Mouse (Mus musculus) heart, embryonic 16.5 days (tissue): ENCODE results near the gene Nfia. TPM values are rescaled to one million over a fixed set of nuclear protein-coding genes. Genes with fewer than 3 reads are reported as not detected.

ENCODE experiments used
- ATAC-seq: fragments of 200-750 bp; cut with Nextera tagmentation; replicated peaks from 2 replicates; pipeline ENCODE4 v1.8.0; 2017; ENCODE audit warnings: moderate number of reproducible peaks; ENCODE audit not compliant: insufficient read depth, low FRiP score; ENCODE audit errors: extremely low read depth
- H3K27ac ChIP-seq: fragments of 300-500 bp; sonication (generic); 2 replicates; pipeline ENCODE4 v1.5.1; 2014; ENCODE audit warnings: mild to moderate bottlenecking, low read length, control low read depth, moderate library complexity
- H3K27me3 ChIP-seq: fragments of 300-500 bp; sonication (generic); 2 replicates; pipeline ENCODE4 v1.6.1; 2014; ENCODE audit warnings: low read length, mixed read lengths; ENCODE audit not compliant: control insufficient read depth, insufficient read depth
- H3K36me3 ChIP-seq: fragments of 300-500 bp; sonication (generic); 2 replicates; pipeline ENCODE4 v1.6.1; 2014; ENCODE audit not compliant: control insufficient read depth, insufficient read depth
- H3K4me1 ChIP-seq: fragments of 300-500 bp; sonication (generic); 2 replicates; pipeline ENCODE4 v1.6.1; 2014; ENCODE audit warnings: low read length, mixed read lengths; ENCODE audit not compliant: control insufficient read depth, insufficient read depth
- H3K4me2 ChIP-seq: fragments of 300-500 bp; sonication (generic); 2 replicates; pipeline ENCODE4 v1.6.1; 2014; ENCODE audit warnings: low read depth, mild to moderate bottlenecking, control low read depth, low read length
- H3K4me3 ChIP-seq: fragments of 300-500 bp; sonication (generic); 2 replicates; pipeline ENCODE4 v1.5.1; 2014; ENCODE audit warnings: mild to moderate bottlenecking, control low read depth, low read length
- H3K9ac ChIP-seq: fragments of 300-500 bp; sonication (generic); 2 replicates; pipeline ENCODE4 v1.6.1; 2014; ENCODE audit warnings: low read length, control low read depth
- H3K9me3 ChIP-seq: fragments of 300-500 bp; sonication (generic); replicated peaks from 2 replicates; pipeline ENCODE4 v1.6.1; 2016; ENCODE audit warnings: low read length; ENCODE audit not compliant: control insufficient read depth
- WGBS: fragments of 180-500 bp; shearing (Covaris S2); extraction: QIAGEN DNeasy Blood & Tissue Kit; methylation state at CpG from one replicate; pipeline ENCODE4 v1.1.7; 2014; 5-methylcytosine and 5-hydroxymethylcytosine counted together
- polyA plus RNA-seq: library from polyadenylated mRNA; unstranded; fragments of >200 nt; fragmentation: Nextera tagmentation; extraction: Ambion mirVana; gene quantifications from 2 replicates; pipeline ENCODE4 v1.2.1, GENCODE M21; 2015

Gene Nfia
- polyA plus RNA-seq, 1 experiment from 2014 or later: 37.3 TPM

DNA sequence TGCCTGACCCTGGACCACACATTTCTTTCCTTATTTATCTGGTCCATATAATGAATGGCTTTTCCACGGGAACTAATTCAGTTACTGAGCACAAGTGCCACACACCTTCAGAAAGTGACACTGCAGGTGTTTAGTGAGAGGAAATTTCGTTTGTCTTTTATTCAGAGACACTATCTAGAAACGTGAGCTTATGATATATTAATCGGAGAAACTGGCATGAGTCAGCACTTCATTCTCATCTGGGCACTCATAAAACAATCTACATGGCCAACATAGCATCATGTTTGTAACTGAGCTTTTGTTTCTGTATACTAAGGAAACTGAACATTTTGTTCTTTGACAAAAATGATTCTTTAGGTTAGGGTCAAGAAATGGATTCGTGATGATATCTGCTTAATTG is 40.5 kb downstream of the Nfia start:
- Histone ChIP-seq H3K27me3 (no peaks in the 10 kb centered on the region), H3K9me3 (no peaks in the 10 kb centered on the region), H3K9ac (no peak overlapping the region), H3K4me2 (no peak overlapping the region), H3K4me3 (no peak overlapping the region), H3K36me3 (no peaks in the 10 kb centered on the region), H3K27ac (0 out of 2 replicates have a peak overlapping the region, but pooled peaks have one; percentile 4), H3K4me1 (peaks cover 46% of the 10 kb centered on the region)
- WGBS: 69% methylated on average over 5 of the region's 5 CpGs
- ATAC-seq: no peak

DNA sequence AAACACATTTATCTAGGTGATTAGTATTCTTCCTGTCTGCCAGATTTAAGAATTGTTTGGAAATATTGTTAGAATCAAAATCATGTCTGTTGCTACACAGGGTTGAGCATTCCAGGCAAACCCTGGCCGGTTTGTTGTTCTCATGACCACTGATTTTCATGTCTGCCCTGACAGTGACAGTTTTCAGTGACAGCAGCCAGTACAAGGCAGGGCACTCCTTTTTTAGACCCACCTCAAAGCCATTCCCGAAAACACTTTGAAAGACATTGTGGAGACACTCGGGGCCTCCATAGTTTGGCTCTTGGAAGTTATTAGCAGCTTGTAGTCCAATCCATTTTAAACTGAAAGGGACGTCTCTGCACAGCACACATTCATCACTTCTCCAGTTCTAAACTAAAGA is 41.5 kb downstream of the Nfia start:
- Histone ChIP-seq H3K4me2 (peak overlapping the region; percentile 40; the same call in 1 of the 2 replicates), H3K4me1 (peaks cover 56% of the 10 kb centered on the region), H3K27me3 (no peaks in the 10 kb centered on the region), H3K36me3 (no peaks in the 10 kb centered on the region), H3K4me3 (no peak overlapping the region), H3K27ac (peak overlapping the region; percentile 84), H3K9me3 (no peaks in the 10 kb centered on the region), H3K9ac (no peak overlapping the region)
- WGBS: 26% methylated on average over 4 of the region's 4 CpGs
- peak; percentile 32; the same call in 1 of the 2 replicates for ATAC-seq

DNA sequence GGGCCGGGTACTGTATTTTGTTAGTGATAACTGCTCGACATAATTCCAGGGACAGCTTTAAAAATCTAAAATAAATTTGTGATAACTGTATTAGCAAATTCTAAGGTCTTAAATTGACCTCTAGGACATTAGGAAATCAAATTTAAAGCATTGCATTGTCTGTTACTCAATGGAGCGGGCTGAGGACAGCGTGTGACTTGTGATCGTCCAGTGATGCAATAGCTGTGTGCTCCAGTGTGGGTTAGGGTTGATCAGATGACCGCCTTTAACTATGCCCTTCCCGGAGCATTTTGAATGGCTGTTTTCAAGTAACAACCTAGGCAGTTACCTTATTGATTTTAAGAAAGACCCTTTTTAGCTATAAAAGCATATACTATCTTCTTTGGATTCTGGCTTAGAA is 42.0 kb downstream of the Nfia start:
- Histone ChIP-seq H3K27ac (peak overlapping the region; percentile 84), H3K4me1 (peaks cover 56% of the 10 kb centered on the region), H3K9me3 (no peaks in the 10 kb centered on the region), H3K9ac (no peak overlapping the region), H3K27me3 (no peaks in the 10 kb centered on the region), H3K4me3 (no peak overlapping the region), H3K4me2 (peak overlapping the region; percentile 40; the same call in 1 of the 2 replicates), H3K36me3 (no peaks in the 10 kb centered on the region)
- WGBS: 72% methylated on average over 7 of the region's 7 CpGs
- no peak for ATAC-seq

DNA sequence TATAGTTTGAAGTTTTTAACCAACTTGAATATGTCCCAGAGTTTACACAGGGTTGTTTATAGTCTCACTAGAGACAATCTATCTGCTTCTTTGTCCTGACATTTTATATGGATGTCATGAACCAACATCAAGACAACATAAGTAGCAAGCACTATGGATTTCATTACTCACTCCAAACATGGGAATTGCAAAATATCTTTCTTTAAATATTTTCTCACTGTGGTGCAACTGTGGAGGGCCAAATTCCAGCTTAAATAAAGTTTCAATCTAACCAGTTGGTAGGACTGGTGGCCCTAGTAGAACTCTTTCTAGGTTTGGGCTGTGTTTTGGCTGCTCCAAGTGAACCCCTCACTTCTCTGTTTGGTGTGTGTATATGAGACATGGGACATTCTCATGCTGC is 43.5 kb downstream of the Nfia start:
- no peak for ATAC-seq
- Histone ChIP-seq H3K4me2 (no peak overlapping the region), H3K27me3 (no peaks in the 10 kb centered on the region), H3K27ac (no peak overlapping the region), H3K36me3 (no peaks in the 10 kb centered on the region), H3K9ac (no peak overlapping the region), H3K9me3 (no peaks in the 10 kb centered on the region), H3K4me3 (no peak overlapping the region), H3K4me1 (peaks cover 50% of the 10 kb centered on the region)

DNA sequence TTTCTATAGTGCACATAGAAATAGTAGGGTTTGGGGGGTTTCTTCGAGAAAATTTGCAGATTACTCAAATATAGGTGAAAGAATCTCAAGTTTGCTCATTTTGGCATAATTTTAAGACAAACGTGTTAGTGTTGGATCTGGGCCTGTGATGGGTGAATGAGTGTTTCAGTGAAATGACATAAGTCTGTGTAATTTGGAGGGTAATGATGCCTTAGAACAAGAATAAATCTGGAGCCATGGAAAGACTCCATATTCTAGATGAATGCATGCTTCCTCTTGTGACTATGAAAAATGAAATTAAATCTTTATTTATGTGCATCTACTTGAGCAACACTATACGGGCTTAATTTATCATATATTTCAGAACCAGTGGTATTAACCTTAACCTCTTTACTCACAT is 44.2 kb downstream of the Nfia start:
- Histone ChIP-seq H3K4me3 (no peak overlapping the region), H3K4me1 (peaks cover 50% of the 10 kb centered on the region), H3K27ac (no peak overlapping the region), H3K27me3 (no peaks in the 10 kb centered on the region), H3K36me3 (no peaks in the 10 kb centered on the region), H3K4me2 (no peak overlapping the region), H3K9me3 (no peaks in the 10 kb centered on the region), H3K9ac (no peak overlapping the region)
- no peak for ATAC-seq
- WGBS: 88% methylated on average over 3 of the region's 3 CpGs

DNA sequence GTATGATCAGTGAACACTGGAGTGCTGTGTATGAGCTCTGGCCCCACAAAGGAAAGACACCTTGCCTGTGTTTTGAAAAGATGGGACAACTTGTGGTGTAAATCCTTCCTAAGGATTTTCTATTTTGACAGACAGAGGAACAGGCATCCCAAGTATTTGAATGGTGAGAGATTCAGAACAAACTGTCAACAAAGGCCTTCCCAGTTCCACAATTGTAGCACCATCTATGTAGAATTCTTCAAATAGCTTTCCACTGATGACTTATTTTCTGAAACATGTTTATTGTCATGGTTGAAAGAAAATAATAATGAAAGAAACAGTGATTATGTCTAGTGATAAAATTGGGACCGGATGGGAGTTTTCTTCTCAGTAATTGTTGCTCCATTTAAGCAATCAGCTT is 45.2 kb downstream of the Nfia start:
- no peak overlapping the region; the same call in 1 of the 2 replicates for H3K9ac ChIP-seq
- no peaks in the 10 kb centered on the region for H3K9me3 ChIP-seq
- WGBS: 67% methylated on average over 1 of the region's 1 CpGs
- H3K27ac ChIP-seq: peak overlapping the region; percentile 85
- H3K4me2 ChIP-seq: no peak overlapping the region
- no peak for ATAC-seq
- no peaks in the 10 kb centered on the region for H3K27me3 ChIP-seq
- H3K36me3 ChIP-seq: no peaks in the 10 kb centered on the region
- H3K4me3 ChIP-seq: no peak overlapping the region
- H3K4me1 ChIP-seq: peaks cover 50% of the 10 kb centered on the region

DNA sequence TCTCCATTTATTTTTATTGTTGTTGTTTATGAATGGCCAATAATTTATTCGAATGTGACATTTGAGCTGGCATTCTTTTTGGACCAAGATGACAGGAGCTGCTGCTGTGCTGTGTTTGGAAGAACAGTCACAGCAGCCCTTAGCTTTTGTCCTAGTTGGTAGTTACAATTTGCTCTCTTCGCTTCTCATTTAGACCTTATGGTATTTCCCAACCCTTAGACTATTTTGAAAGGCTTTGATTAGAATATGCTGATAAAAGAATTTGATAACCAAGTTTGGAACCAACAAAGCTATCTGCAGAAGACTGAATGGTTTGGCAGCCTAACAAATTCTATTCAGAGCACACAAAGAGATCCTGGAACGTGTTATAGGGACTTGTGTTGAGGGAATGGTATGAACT is 46.0 kb downstream of the Nfia start:
- ATAC-seq: no peak
- H3K27ac ChIP-seq: peak overlapping the region; percentile 85
- peak overlapping the region; percentile 15; the same call in 1 of the 2 replicates for H3K4me2 ChIP-seq
- no peak overlapping the region for H3K9ac ChIP-seq
- no peak overlapping the region for H3K4me3 ChIP-seq
- peaks cover 48% of the 10 kb centered on the region for H3K4me1 ChIP-seq
- 59% methylated on average over 3 of the region's 3 CpGs for WGBS
- no peaks in the 10 kb centered on the region for H3K36me3 ChIP-seq
- H3K27me3 ChIP-seq: no peaks in the 10 kb centered on the region
- H3K9me3 ChIP-seq: no peaks in the 10 kb centered on the region

DNA sequence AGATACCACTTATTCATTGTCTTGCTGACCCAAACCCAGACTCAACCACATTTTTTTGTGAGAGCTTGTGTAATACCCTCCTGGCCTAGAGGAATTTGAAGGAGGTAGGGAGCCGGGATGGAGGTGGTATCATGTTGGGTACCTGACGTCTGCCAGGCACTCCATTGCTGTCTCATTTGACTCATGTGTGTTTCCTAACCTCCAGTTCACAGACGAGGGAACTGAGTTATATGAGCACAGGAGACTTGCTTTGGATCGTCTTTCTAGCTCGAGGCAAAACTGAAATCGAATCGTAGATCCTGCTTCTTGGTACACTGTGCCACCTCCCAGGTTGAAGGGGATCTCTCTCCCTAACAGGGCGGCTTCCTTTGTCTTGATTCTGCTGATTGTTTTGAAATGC is 46.6 kb downstream of the Nfia start:
- no peak overlapping the region for H3K9ac ChIP-seq
- no peaks in the 10 kb centered on the region for H3K27me3 ChIP-seq
- H3K36me3 ChIP-seq: no peaks in the 10 kb centered on the region
- peak overlapping the region; percentile 85; the same call in 1 of the 2 replicates for H3K27ac ChIP-seq
- H3K4me2 ChIP-seq: no peak overlapping the region
- H3K9me3 ChIP-seq: no peaks in the 10 kb centered on the region
- H3K4me1 ChIP-seq: peaks cover 48% of the 10 kb centered on the region
- WGBS: 84% methylated on average over 8 of the region's 8 CpGs
- H3K4me3 ChIP-seq: no peak overlapping the region
- ATAC-seq: no peak

DNA sequence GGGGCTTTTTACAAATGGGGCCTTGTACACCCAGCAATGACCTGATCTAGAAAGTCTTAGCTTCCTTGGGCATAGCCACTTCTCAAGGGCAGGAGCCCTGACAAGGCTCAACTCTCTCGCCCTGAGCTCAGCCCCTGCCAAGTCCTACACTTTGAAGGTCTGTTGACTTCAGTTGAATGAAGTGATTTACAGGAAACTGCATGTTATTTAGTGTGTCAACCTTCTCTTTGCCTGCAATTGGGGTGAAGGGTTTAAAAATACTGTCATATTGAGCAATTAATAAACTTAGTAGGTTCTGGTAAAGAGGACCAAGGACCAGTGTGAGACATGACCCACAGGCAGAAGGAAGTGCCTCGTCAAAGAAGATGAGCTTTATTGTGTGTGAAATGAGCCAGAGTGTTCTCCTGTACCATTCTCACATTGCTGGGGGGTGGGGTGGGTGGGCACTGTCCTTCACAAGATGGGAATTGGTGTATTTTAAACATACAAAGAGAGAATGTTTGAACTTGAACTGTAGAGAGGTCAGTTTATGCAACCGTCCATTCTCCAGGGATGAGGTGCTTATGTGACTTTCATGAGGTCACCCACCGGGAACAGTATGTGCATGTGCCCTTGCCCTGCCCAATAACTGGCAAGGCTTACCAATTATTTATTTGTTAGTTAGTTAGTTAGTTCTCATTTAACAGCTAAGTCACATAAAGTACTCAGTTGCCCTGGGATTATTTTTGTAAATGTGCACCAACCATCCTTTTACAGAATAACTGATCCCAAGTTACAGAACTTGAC is 48.1 kb downstream of the Nfia start:
- Histone ChIP-seq H3K4me1 (peaks cover 54% of the 10 kb centered on the region), H3K4me2 (no peak overlapping the region), H3K36me3 (no peaks in the 10 kb centered on the region), H3K9ac (no peak overlapping the region), H3K27me3 (no peaks in the 10 kb centered on the region), H3K27ac (no peak overlapping the region), H3K4me3 (no peak overlapping the region), H3K9me3 (no peaks in the 10 kb centered on the region)
- no peak for ATAC-seq
- 68% methylated on average over 4 of the region's 4 CpGs for WGBS
